Mouse (Mus musculus): Measurements from ENCODE around the gene Gm21981. TPM values are rescaled to one million over a fixed set of nuclear protein-coding genes. Genes with fewer than 3 reads are reported as not detected.

Gene Gm21981
- polyA plus RNA-seq, 1 experiment: 0.20 TPM

GRCm38 (mm10) chr17:47712889-47713571 lies 18.8 kb upstream of the Gm21981 start:
- Histone ChIP-seq H3K4me3 (ENCODE audit: low read depth, low read length) (no peak overlapping the region), H3K36me3 (ENCODE audit: control insufficient read depth, insufficient read depth, low read length) (no peaks in the 10 kb centered on the region), H3K27me3 (ENCODE audit: control insufficient read depth, insufficient read depth, low read length) (no peaks in the 10 kb centered on the region), H3K27ac (ENCODE audit: insufficient read depth, low read depth, low read length) (no peak overlapping the region), H3K4me1 (ENCODE audit: control insufficient read depth, insufficient read depth, insufficient read length, low read length) (peaks cover 9% of the 10 kb centered on the region; the same call in 1 of the 2 replicates)
- TF ChIP-seq POLR2A (IDR thresholded peaks at IDR 0.05; ENCODE audit: low read depth, low read length) (no peak), CTCF (IDR thresholded peaks at IDR 0.05; ENCODE audit: extremely low read depth, insufficient read length, insufficient replicate concordance, low read depth, low read length) (no peak)
- 57% methylated on average over 22 of the region's 22 CpGs for WGBS

DNA sequence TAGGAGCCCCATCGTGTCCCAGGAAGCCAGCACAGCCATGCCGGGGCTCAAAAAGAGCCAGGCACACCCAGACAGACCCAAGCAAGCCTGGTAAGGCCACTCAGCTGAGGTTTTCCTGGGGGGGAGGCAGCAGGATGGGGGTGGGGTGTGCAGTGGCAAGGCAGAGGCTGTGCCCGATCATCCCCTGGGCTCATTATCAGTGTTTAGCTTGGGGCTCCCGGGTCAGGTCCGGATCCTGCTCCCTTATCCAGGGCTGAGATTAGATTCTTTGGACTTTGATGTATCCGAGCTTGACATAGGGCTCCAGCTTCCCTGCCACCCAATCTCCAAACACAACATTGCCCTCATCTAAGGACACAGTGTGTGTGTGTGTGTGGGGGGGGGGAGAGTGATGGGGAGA lies 17.6 kb upstream of the Gm21981 start:
- Histone ChIP-seq H3K27me3 (ENCODE audit: control insufficient read depth, insufficient read depth, low read length) (no peaks in the 10 kb centered on the region), H3K27ac (ENCODE audit: insufficient read depth, low read depth, low read length) (no peak overlapping the region), H3K36me3 (ENCODE audit: control insufficient read depth, insufficient read depth, low read length) (no peaks in the 10 kb centered on the region), H3K4me3 (ENCODE audit: low read depth, low read length) (no peak overlapping the region), H3K4me1 (ENCODE audit: control insufficient read depth, insufficient read depth, insufficient read length, low read length) (peaks cover 13% of the 10 kb centered on the region; the same call in 1 of the 2 replicates)
- WGBS: 21% methylated on average over 6 of the region's 6 CpGs
- TF ChIP-seq POLR2A (IDR thresholded peaks at IDR 0.05; ENCODE audit: low read depth, low read length): no peak
- TF ChIP-seq CTCF (IDR thresholded peaks at IDR 0.05; ENCODE audit: extremely low read depth, insufficient read length, insufficient replicate concordance, low read depth, low read length): no peak

DNA sequence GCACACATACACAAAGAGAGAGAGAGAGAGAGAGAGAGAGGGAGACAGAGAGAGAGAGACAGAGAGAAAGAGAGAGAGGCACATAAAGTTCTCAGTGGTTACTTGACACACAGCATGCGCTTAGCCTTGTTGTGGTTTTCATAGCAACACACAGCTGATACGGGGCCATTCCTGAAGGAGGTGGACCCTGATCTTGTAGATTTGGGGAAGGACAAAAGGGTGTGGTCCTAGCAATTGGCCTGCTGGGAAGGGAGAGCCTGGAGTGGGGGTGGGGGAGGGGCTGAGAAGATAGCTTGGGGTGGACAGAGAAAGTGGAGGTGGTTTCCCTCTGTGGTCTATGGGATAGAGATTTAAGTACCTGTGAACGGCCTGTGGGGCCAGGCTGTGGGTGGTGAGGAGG lies 15.8 kb upstream of the Gm21981 start:
- no peaks in the 10 kb centered on the region for H3K36me3 ChIP-seq (ENCODE audit: control insufficient read depth, insufficient read depth, low read length)
- no peak overlapping the region for H3K4me3 ChIP-seq (ENCODE audit: low read depth, low read length)
- H3K27ac ChIP-seq (ENCODE audit: insufficient read depth, low read depth, low read length): no peak overlapping the region
- WGBS: 49% methylated on average over 3 of the region's 3 CpGs
- peaks cover 13% of the 10 kb centered on the region; the same call in 1 of the 2 replicates for H3K4me1 ChIP-seq (ENCODE audit: control insufficient read depth, insufficient read depth, insufficient read length, low read length)
- H3K27me3 ChIP-seq (ENCODE audit: control insufficient read depth, insufficient read depth, low read length): no peaks in the 10 kb centered on the region
- TF ChIP-seq POLR2A (IDR thresholded peaks at IDR 0.05; ENCODE audit: low read depth, low read length) (no peak), CTCF (IDR thresholded peaks at IDR 0.05; ENCODE audit: extremely low read depth, insufficient read length, insufficient replicate concordance, low read depth, low read length) (no peak)

DNA sequence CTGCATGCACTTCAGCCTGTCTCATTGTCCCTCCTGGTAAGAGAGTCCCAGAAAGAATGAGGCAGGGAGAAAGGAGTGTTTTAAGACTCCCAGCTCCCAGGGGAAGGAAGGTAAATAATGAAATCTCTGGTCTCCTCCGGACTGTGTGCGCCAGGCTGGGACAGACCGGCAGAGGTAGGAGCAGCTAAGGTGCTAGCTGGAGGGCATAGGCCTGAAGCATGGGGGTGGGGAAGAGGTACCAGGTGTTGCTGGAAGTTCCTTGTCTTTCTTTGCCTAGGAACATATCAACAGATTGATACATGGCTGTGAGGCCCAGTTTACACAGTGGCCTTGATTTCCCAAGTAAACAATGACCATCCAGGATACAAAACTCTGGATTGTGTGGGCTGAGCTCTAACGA lies 14.7 kb upstream of the Gm21981 start:
- H3K36me3 ChIP-seq (ENCODE audit: control insufficient read depth, insufficient read depth, low read length): no peaks in the 10 kb centered on the region
- 42% methylated on average over 4 of the region's 4 CpGs for WGBS
- H3K27ac ChIP-seq (ENCODE audit: insufficient read depth, low read depth, low read length): no peak overlapping the region
- no peaks in the 10 kb centered on the region for H3K27me3 ChIP-seq (ENCODE audit: control insufficient read depth, insufficient read depth, low read length)
- H3K4me3 ChIP-seq (ENCODE audit: low read depth, low read length): no peak overlapping the region
- peaks cover 13% of the 10 kb centered on the region; the same call in 1 of the 2 replicates for H3K4me1 ChIP-seq (ENCODE audit: control insufficient read depth, insufficient read depth, insufficient read length, low read length)
- TF ChIP-seq POLR2A (IDR thresholded peaks at IDR 0.05; ENCODE audit: low read depth, low read length) (no peak), CTCF (IDR thresholded peaks at IDR 0.05; ENCODE audit: extremely low read depth, insufficient read length, insufficient replicate concordance, low read depth, low read length) (no peak)

- peaks cover 13% of the 10 kb centered on the region; the same call in 1 of the 2 replicates for H3K4me1 ChIP-seq (ENCODE audit: control insufficient read depth, insufficient read depth, insufficient read length, low read length)
- WGBS: 74% methylated on average over 3 of the region's 3 CpGs
- H3K27me3 ChIP-seq (ENCODE audit: control insufficient read depth, insufficient read depth, low read length): no peaks in the 10 kb centered on the region
- TF ChIP-seq POLR2A (IDR thresholded peaks at IDR 0.05; ENCODE audit: low read depth, low read length): no peak
- TF ChIP-seq CTCF (IDR thresholded peaks at IDR 0.05; ENCODE audit: extremely low read depth, insufficient read length, insufficient replicate concordance, low read depth, low read length): no peak
- H3K27ac ChIP-seq (ENCODE audit: insufficient read depth, low read depth, low read length): no peak overlapping the region
- no peaks in the 10 kb centered on the region for H3K36me3 ChIP-seq (ENCODE audit: control insufficient read depth, insufficient read depth, low read length)
- H3K4me3 ChIP-seq (ENCODE audit: low read depth, low read length): no peak overlapping the region
Measured at GRCm38 (mm10) chr17:47707961-47708360, 13.7 kb upstream of the Gm21981 start.

GRCm38 (mm10) chr17:47706196-47706595 lies 11.9 kb upstream of the Gm21981 start:
- TF ChIP-seq POLR2A (IDR thresholded peaks at IDR 0.05; ENCODE audit: low read depth, low read length) (no peak), CTCF (IDR thresholded peaks at IDR 0.05; ENCODE audit: extremely low read depth, insufficient read length, insufficient replicate concordance, low read depth, low read length) (no peak)
- H3K4me3 ChIP-seq (ENCODE audit: low read depth, low read length): no peak overlapping the region
- no peak overlapping the region for H3K27ac ChIP-seq (ENCODE audit: insufficient read depth, low read depth, low read length)
- WGBS: 88% methylated on average over 1 of the region's 1 CpGs
- H3K36me3 ChIP-seq (ENCODE audit: control insufficient read depth, insufficient read depth, low read length): peaks cover 2% of the 10 kb centered on the region; the same call in 1 of the 2 replicates
- no peaks in the 10 kb centered on the region for H3K27me3 ChIP-seq (ENCODE audit: control insufficient read depth, insufficient read depth, low read length)
- H3K4me1 ChIP-seq (ENCODE audit: control insufficient read depth, insufficient read depth, insufficient read length, low read length): peaks cover 10% of the 10 kb centered on the region; the same call in 1 of the 2 replicates

- TF ChIP-seq CTCF (IDR thresholded peaks at IDR 0.05; ENCODE audit: extremely low read depth, insufficient read length, insufficient replicate concordance, low read depth, low read length) (no peak), POLR2A (IDR thresholded peaks at IDR 0.05; ENCODE audit: low read depth, low read length) (no peak)
- H3K4me1 ChIP-seq (ENCODE audit: control insufficient read depth, insufficient read depth, insufficient read length, low read length): peaks cover 7% of the 10 kb centered on the region; the same call in 1 of the 2 replicates
- no peaks in the 10 kb centered on the region for H3K27me3 ChIP-seq (ENCODE audit: control insufficient read depth, insufficient read depth, low read length)
- H3K4me3 ChIP-seq (ENCODE audit: low read depth, low read length): no peak overlapping the region
- H3K27ac ChIP-seq (ENCODE audit: insufficient read depth, low read depth, low read length): no peak overlapping the region
- H3K36me3 ChIP-seq (ENCODE audit: control insufficient read depth, insufficient read depth, low read length): peaks cover 2% of the 10 kb centered on the region; the same call in 1 of the 2 replicates
- 90% methylated on average over 4 of the region's 4 CpGs for WGBS
Measured at GRCm38 (mm10) chr17:47704692-47705091, 10.4 kb upstream of the Gm21981 start.

All from small intestine, adult 2 months (tissue).